Mouse (Mus musculus) frontal cortex, adult 2 months (tissue): ENCODE measurements around the gene Amfr. TPM values are rescaled to one million over a fixed set of nuclear protein-coding genes. Genes with fewer than 3 reads are reported as not detected.

Source experiments
- DNase-seq, 2 experiments: peaks; one replicate each; pipeline ENCODE4 v3.0.0; 2022; ENCODE audit warnings: low spot score in 1 of 2; ENCODE audit errors: extremely low spot score in 1 of 2
- polyA plus RNA-seq: library from polyadenylated mRNA; depleted of rRNA; stranded (reverse); fragments of >200 nt; gene quantifications from 2 replicates; pipeline ENCODE4 v1.2.3, GENCODE M21; 2012; rRNA removed

Amfr gene
- polyA plus RNA-seq, 1 experiment: 113 TPM

GRCm38 (mm10) chr8:93940542-93941423 is 71.9 kb downstream of the Amfr start:
- peak in 1 of 2 experiments; percentile 62 for DNase-seq

GRCm38 (mm10) chr8:93938193-93938592 is 74.4 kb downstream of the Amfr start:
- no peak for DNase-seq

- DNase-seq: no peak
Measured at GRCm38 (mm10) chr8:93933288-93933687, 79.4 kb downstream of the Amfr start.

GRCm38 (mm10) chr8:93932873-93933272 is 79.8 kb downstream of the Amfr start:
- peak in 1 of 2 experiments; percentile 94 for DNase-seq

GRCm38 (mm10) chr8:93931336-93931735 is 81.3 kb downstream of the Amfr start:
- no peak for DNase-seq

- no peak for DNase-seq
Measured at GRCm38 (mm10) chr8:93929233-93929632, 83.4 kb downstream of the Amfr start.

- no peak for DNase-seq
Measured at GRCm38 (mm10) chr8:93925513-93925912, 87.1 kb downstream of the Amfr start.

- DNase-seq: peak; percentile 79 to 87
Measured at GRCm38 (mm10) chr8:93923897-93924334, 88.7 kb downstream of the Amfr start.

Other genes starting within 250 kb of the Amfr start
- gene Gnao1, start 202.9 kb downstream of the Amfr start, polyA plus RNA-seq: 430 and 444 TPM in 2 replicates
- gene Nudt21, start 24.2 kb upstream of the Amfr start, polyA plus RNA-seq: 31.7 and 35.4 TPM in 2 replicates
- gene Ogfod1, start 24.4 kb upstream of the Amfr start, polyA plus RNA-seq: 48.7 and 52.5 TPM in 2 replicates
- gene Bbs2, start 86.1 kb upstream of the Amfr start, polyA plus RNA-seq: 75.0 and 93.6 TPM in 2 replicates
- gene Mt4, start 124.4 kb upstream of the Amfr start, polyA plus RNA-seq: not detected in 2 replicates
- gene Mt3, start 139.8 kb upstream of the Amfr start, polyA plus RNA-seq: 1,770 and 2,382 TPM in 2 replicates
- 352 and 451 TPM in 2 replicates for gene Mt2, start 159.8 kb upstream of the Amfr start, polyA plus RNA-seq
- gene Mt1, start 166.2 kb upstream of the Amfr start, polyA plus RNA-seq: 874 and 1,481 TPM in 2 replicates
- gene Nup93, start 201.7 kb upstream of the Amfr start, polyA plus RNA-seq: 32.8 and 33.6 TPM in 2 replicates